Mouse (Mus musculus) lung, embryonic 15.5 days (tissue): ENCODE measurements around the gene Psmd9. TPM values are rescaled to one million over a fixed set of nuclear protein-coding genes. Genes with fewer than 3 reads are reported as not detected.
"Not testable (repeated sequence)": the region's sequence is repeated elsewhere in the genome, so short reads cannot be mapped to it uniquely, and the experiment has no call there.

Experiments
- ATAC-seq: fragments of 200-750 bp; cut with Nextera tagmentation; 2 replicates; pipeline ENCODE4 v1.8.0; 2017; ENCODE audit warnings: moderate number of reproducible peaks, borderline replicate concordance; ENCODE audit not compliant: low FRiP score, low TSS enrichment; ENCODE audit errors: extremely low read depth
- H3K27ac ChIP-seq: fragments of 300-500 bp; sonication (generic); 2 replicates; pipeline ENCODE4 v1.5.1; 2015; ENCODE audit warnings: moderate library complexity, mild to moderate bottlenecking, inconsistent platforms
- H3K27me3 ChIP-seq: fragments of 300-500 bp; sonication (generic); 2 replicates; pipeline ENCODE4 v1.6.1; 2015; ENCODE audit warnings: inconsistent platforms
- H3K36me3 ChIP-seq: fragments of 300-500 bp; sonication (generic); 2 replicates; pipeline ENCODE4 v1.6.1; 2015; ENCODE audit warnings: inconsistent platforms
- H3K4me1 ChIP-seq: fragments of 300-500 bp; sonication (generic); 2 replicates; pipeline ENCODE4 v1.6.1; 2015; ENCODE audit warnings: inconsistent platforms
- H3K4me2 ChIP-seq: fragments of 300-500 bp; sonication (generic); 2 replicates; pipeline ENCODE4 v1.6.1; 2015; ENCODE audit warnings: inconsistent platforms, mild to moderate bottlenecking, moderate library complexity
- H3K4me3 ChIP-seq: fragments of 300-500 bp; sonication (generic); 2 replicates; pipeline ENCODE4 v1.5.1; 2015; ENCODE audit warnings: mild to moderate bottlenecking, inconsistent platforms
- H3K9ac ChIP-seq: fragments of 300-500 bp; sonication (generic); 2 replicates; pipeline ENCODE4 v1.6.1; 2015; ENCODE audit warnings: inconsistent platforms
- H3K9me3 ChIP-seq: fragments of 300-500 bp; sonication (generic); 2 replicates; pipeline ENCODE4 v1.6.1; 2016; ENCODE audit warnings: inconsistent platforms
- WGBS: fragments of 180-500 bp; shearing (Covaris S2); methylation state at CpG from one replicate; pipeline ENCODE4 v1.1.7; 2015; 5-methylcytosine and 5-hydroxymethylcytosine counted together
- polyA plus RNA-seq: library from polyadenylated mRNA; unstranded; fragments of >200 nt; fragmentation: Nextera tagmentation; extraction: Ambion mirVana; gene quantifications from 2 replicates; pipeline ENCODE4 v1.2.1, GENCODE M21; 2015

The Psmd9 gene
- polyA plus RNA-seq, 1 experiment from 2014 or later: 85.3 TPM

DNA sequence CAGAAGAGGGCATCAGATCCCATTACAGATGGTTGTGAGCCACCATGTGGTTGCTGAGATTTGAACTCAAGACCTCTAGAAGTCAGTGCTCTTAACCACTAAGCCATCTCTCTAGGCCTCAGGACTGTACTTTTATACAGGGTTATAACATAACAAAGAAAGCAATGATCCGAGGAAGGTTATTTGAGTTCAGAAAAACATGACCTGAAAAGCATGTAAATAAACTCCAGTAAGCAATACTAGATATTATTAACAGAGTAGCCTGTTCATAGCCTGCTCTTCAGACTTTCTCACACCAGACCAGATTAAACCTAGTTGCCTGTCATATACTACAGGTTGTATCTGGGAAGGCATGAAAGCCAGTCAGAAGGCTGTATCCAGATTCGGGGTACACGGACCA lies 18.1 kb downstream of the Psmd9 start:
- 81% methylated on average over 3 of the region's 3 CpGs for WGBS
- Histone ChIP-seq H3K4me2 (no peak overlapping the region), H3K4me3 (no peak overlapping the region), H3K9me3 (no peaks in the 10 kb centered on the region), H3K9ac (no peak overlapping the region), H3K36me3 (no peaks in the 10 kb centered on the region), H3K27me3 (no peaks in the 10 kb centered on the region), H3K27ac (no peak overlapping the region), H3K4me1 (no peaks in the 10 kb centered on the region)
- no peak for ATAC-seq

DNA sequence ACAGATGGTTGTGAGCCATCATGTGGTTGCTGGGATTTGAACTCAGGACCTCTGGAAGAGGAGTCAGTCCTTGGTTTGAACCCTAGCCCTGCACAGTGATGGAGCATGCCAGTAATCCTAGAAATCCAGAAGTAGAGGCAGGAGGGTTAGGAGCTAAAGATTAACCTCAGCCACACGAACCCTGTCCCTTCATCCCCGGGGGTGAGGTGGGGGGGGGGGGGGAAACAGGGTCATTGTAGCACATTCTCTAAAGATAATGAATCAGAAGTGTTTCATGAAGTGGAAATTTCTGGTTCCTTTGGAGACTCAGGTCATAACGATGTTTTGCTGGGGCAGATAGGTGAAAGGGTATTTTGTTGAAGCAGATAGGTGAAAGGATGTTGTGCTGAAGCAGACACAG lies 21.7 kb downstream of the Psmd9 start:
- ATAC-seq: no peak
- H3K27me3 ChIP-seq: no peaks in the 10 kb centered on the region
- no peaks in the 10 kb centered on the region for H3K36me3 ChIP-seq
- no peak overlapping the region for H3K4me2 ChIP-seq
- no peak overlapping the region for H3K27ac ChIP-seq
- H3K9me3 ChIP-seq: no peaks in the 10 kb centered on the region
- H3K9ac ChIP-seq: no peak overlapping the region
- no peaks in the 10 kb centered on the region for H3K4me1 ChIP-seq
- H3K4me3 ChIP-seq: no peak overlapping the region
- 55% methylated on average over 3 of the region's 3 CpGs for WGBS

DNA sequence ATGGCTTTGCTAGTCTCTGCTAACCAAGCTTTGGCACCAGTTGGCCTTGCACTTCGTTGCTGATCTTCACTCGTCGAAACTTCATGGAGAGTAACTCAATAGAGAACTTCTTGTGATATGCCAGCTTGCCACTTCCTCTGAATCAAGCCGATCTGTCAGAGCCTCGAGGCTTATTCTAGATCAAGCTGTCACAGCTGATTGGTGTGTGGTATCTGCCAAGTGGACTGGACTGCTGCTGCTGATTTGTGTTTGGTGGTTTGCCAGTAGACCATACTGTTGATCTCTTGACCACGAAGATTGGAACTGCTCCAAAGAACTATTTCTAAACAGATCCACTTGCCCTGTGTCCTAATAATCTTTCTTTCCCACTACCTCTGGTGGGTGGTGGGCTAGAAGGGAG lies 22.2 kb downstream of the Psmd9 start:
- no peak for ATAC-seq
- Histone ChIP-seq H3K4me2 (no peak overlapping the region), H3K9me3 (no peaks in the 10 kb centered on the region), H3K27me3 (no peaks in the 10 kb centered on the region), H3K36me3 (no peaks in the 10 kb centered on the region), H3K9ac (no peak overlapping the region), H3K4me3 (no peak overlapping the region), H3K27ac (no peak overlapping the region), H3K4me1 (no peaks in the 10 kb centered on the region)
- 58% methylated on average over 6 of the region's 6 CpGs for WGBS

DNA sequence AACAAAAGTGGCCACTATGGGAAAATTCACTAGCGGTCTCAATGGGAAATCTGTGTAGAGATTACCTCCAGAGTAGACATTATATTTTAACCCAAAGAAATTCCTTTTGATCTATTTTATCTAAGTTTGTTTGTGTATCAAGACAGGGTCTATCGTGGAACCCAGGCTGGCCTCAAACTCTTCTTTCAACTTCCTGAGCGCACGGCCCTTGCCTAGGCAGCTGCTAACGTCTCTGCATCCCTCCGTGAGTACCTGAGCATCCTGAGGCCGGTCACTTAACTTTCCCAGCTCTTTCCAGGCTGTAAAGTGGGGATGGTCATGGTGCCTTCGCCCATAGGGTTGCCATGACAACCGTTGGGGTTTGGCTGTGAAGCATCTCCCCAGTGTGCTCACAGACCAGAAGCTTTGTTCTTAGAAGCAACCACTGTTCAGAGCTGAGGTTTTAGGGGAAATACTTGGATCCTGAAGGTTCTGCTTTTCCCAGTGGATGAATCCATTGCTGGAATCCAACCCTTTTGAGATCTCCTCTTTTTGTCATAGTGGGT lies 23.5 kb downstream of the Psmd9 start:
- no peak for ATAC-seq
- 47% methylated on average over 9 of the region's 9 CpGs for WGBS
- Histone ChIP-seq H3K36me3 (no peaks in the 10 kb centered on the region), H3K4me1 (no peaks in the 10 kb centered on the region), H3K4me3 (no peak overlapping the region), H3K9ac (no peak overlapping the region), H3K9me3 (no peaks in the 10 kb centered on the region), H3K27ac (no peak overlapping the region), H3K4me2 (no peak overlapping the region), H3K27me3 (no peaks in the 10 kb centered on the region)

DNA sequence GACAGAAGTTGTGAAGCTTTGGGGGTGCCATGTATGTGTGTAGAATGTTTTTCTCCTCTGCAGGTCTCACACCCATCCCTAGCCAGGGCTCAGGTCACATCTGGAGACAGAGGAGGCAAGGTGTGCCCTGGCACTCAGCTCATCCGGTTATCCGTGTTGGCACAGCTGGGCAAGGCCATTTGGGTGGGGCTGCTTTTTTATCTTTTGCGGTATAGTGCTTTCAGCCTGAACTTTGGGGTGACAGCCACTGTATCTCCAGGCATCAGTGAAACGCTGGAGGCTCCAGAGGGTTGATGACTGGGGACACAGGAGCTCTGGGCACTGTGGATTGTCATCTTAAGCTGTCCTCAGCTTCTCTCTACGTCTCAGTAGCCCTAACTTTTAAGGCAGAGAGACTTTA lies 24.2 kb downstream of the Psmd9 start:
- Histone ChIP-seq H3K9ac (no peak overlapping the region), H3K27ac (no peak overlapping the region), H3K4me2 (no peak overlapping the region), H3K27me3 (no peaks in the 10 kb centered on the region), H3K9me3 (no peaks in the 10 kb centered on the region), H3K36me3 (no peaks in the 10 kb centered on the region), H3K4me3 (no peak overlapping the region), H3K4me1 (no peaks in the 10 kb centered on the region)
- WGBS: 76% methylated on average over 5 of the region's 5 CpGs
- ATAC-seq: no peak

DNA sequence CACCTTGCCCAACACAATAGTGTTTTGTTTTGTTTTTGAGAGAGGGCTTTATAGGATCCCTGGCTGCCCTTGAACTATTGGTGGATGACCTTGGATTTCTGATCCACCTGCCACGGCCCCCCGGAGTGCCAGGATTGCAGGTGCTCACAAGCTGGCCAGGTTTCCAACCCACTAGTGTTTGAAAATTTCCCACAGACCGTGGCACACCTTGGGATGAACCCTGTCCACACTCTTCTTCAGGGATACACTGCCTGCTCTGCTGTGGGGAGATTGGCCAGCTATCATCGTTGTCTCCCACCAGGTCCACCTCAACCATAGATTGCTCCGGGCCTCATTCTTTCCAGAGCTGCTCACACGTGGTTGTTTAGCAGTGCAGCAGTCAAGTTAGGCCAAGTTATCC lies 25.6 kb downstream of the Psmd9 start:
- Histone ChIP-seq H3K27ac (no peak overlapping the region), H3K4me1 (no peaks in the 10 kb centered on the region)
- 80% methylated on average over 6 of the region's 6 CpGs for WGBS

DNA sequence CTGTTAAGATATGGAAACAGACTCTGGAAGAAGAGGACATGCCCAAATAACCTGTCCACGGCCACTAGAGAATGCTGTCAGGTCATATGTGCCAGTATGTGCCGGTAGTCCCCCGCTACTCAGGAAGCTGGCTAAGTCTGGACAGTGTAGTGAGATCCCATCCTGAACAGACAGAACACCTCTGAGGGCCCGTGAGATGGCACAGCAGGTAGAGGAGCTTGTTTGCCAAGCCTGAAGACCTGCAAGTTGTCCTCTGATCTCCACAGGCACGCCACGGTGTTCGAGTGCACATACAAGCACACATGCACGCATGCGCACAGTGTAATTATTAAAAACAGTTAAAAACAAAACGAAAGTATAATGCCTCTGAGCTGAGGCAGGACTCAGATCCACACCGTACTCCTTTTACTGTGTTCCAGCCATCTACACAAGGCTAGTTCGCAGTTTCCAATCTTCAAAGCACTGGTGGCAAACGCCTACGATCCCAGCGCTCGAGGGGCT lies 26.3 kb downstream of the Psmd9 start:
- WGBS: 83% methylated on average over 16 of the region's 16 CpGs
- H3K27me3 ChIP-seq: no peaks in the 10 kb centered on the region

More for the DNA sequence above, 25.6 kb downstream of the Psmd9 start:
- Histone ChIP-seq H3K9me3 (no peaks in the 10 kb centered on the region), H3K4me3 (no peak overlapping the region), H3K4me2 (no peak overlapping the region), H3K9ac (no peak overlapping the region), H3K36me3 (no peaks in the 10 kb centered on the region), H3K27me3 (no peaks in the 10 kb centered on the region)
- ATAC-seq: no peak

DNA sequence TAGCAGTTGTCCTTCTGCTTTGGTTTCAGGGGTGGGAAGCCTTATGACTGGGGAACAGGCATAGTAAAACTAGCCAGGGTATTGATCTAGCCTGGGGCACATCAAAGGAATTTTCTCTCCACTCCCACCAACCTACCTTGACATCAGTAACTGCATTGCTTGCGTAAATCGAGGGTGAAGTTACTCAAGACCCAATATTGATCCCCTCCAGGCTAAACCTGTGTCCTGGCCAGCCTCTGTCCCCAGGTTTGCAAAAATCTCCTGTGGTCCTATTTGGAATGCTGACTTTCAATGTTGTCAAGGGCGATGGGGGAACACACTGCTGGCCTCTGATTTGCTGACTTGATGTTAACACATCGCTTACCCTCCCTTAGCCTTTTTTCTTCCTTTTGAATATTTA lies 27.5 kb downstream of the Psmd9 start:
- Histone ChIP-seq H3K36me3 (no peaks in the 10 kb centered on the region), H3K27me3 (no peaks in the 10 kb centered on the region), H3K4me1 (no peaks in the 10 kb centered on the region), H3K9ac (no peak overlapping the region), H3K9me3 (no peaks in the 10 kb centered on the region), H3K4me2 (no peak overlapping the region), H3K4me3 (no peak overlapping the region), H3K27ac (no peak overlapping the region)
- ATAC-seq: no peak
- 61% methylated on average over 4 of the region's 4 CpGs for WGBS

More for the DNA sequence above, 26.3 kb downstream of the Psmd9 start:
- H3K27ac ChIP-seq: no peak overlapping the region
- ATAC-seq: no peak
- H3K9me3 ChIP-seq: no peaks in the 10 kb centered on the region
- H3K36me3 ChIP-seq: no peaks in the 10 kb centered on the region
- H3K4me1 ChIP-seq: no peaks in the 10 kb centered on the region
- no peak overlapping the region for H3K9ac ChIP-seq
- no peak overlapping the region for H3K4me3 ChIP-seq
- no peak overlapping the region for H3K4me2 ChIP-seq

DNA sequence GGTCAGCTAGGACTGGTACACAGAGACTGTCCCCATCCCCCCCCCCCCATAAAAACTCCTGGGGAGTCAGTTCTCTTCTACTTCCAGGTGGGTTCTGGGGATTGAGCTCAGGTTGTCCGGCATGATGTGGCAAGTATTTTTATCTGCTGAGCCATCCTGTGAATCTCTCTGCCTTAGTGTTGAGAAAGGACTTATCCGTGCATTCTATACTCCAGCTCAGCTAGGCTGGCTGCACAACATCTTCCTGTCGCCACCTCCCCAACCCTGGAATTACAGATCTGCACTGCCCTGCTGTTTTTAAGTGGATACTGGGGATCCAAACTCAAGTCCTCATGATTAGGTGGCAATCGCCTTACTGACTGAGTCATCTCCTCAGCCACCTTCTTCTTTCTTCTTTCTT lies 29.3 kb downstream of the Psmd9 start:
- ATAC-seq: no peak
- Histone ChIP-seq H3K9me3 (no peaks in the 10 kb centered on the region), H3K4me2 (no peak overlapping the region), H3K4me1 (no peaks in the 10 kb centered on the region), H3K4me3 (no peak overlapping the region), H3K27ac (no peak overlapping the region), H3K27me3 (no peaks in the 10 kb centered on the region), H3K9ac (no peak overlapping the region), H3K36me3 (no peaks in the 10 kb centered on the region)
- WGBS: 79% methylated on average over 4 of the region's 4 CpGs

DNA sequence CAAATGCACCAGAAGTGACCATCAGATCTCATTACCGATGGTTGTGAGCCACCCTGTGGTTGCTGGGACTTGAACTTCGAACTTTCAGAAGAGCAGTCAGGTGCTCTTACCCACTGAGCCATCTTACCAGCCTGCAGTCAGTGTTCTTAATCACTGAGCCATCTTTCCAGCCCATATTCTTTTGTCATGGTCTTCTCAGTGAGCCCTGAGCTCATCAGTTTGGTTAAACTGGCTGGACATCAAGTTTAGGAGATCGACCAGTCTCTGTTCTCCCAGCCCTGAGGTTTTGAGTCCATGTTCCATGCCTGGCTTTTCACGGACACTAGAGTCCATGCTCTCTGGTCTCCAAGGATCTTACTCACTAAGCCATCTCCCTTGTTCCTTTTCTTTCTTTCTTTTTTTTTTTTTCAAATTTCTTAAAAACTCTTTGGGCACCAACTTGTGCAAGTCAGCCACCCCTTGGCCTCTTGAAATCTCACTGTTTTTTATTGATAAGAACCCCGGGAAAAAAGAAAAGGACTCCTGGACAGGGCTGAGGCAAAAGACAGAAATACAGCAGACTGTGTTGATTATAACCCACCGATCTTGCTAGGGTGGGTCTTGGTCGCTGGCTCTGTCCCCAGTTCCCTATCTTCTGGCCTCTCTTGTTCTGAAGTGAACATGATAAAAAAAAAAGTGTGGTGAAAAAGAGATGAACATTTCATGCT lies 31.8 kb downstream of the Psmd9 start:
- H3K27ac ChIP-seq, H3K36me3 ChIP-seq, H3K4me2 ChIP-seq, H3K27me3 ChIP-seq, H3K4me3 ChIP-seq, H3K9me3 ChIP-seq, H3K9ac ChIP-seq, ATAC-seq, H3K4me1 ChIP-seq: not testable (repeated sequence)
- WGBS: 81% methylated on average over 5 of the region's 7 CpGs

DNA sequence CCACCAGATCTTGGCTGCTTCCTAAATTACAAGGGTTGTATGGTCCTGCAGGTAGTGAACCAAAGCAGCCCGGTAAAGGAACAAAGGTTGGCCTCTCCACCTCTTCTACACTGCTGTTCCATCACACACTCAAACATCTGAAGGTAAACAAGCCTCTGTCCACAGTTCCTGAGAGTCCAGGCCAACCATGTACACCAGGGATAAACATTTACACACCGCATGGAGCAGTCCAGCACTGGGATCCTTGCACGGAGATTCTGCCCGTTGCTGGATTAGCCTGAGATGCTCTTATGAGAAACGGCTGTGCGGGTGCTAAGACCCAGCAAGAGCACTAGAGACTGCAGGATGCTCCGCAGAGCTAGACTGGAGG lies 32.3 kb downstream of the Psmd9 start:
- no peak overlapping the region for H3K4me3 ChIP-seq
- 66% methylated on average over 7 of the region's 7 CpGs for WGBS
- H3K4me2 ChIP-seq: no peak overlapping the region
- H3K9ac ChIP-seq: no peak overlapping the region
- H3K36me3 ChIP-seq: no peaks in the 10 kb centered on the region
- H3K4me1 ChIP-seq: no peaks in the 10 kb centered on the region
- no peak overlapping the region for H3K27ac ChIP-seq
- H3K9me3 ChIP-seq: no peaks in the 10 kb centered on the region
- no peak for ATAC-seq
- no peaks in the 10 kb centered on the region for H3K27me3 ChIP-seq

DNA sequence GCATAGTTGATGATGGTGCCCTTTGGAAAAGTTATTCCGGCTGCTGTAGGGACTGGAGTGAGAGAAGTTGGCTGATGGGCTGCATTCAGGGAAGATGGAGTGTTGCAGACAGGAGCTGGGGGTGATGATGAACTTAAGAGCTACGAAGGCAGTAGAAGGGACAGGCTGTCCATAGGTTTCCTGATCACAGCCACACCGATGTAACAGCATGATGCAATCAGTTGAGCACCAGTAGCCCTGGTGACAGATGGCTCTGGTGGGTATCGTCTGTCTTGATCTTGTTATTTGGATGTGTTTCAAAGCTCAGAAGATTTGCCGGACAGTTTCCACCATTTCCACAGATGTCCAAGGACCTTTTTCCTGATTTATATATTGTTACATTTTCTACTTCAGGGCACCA lies 32.8 kb downstream of the Psmd9 start:
- Histone ChIP-seq H3K27ac (no peak overlapping the region), H3K4me2 (no peak overlapping the region), H3K4me1 (no peaks in the 10 kb centered on the region), H3K9ac (no peak overlapping the region), H3K27me3 (no peaks in the 10 kb centered on the region), H3K36me3 (no peaks in the 10 kb centered on the region), H3K4me3 (no peak overlapping the region), H3K9me3 (no peaks in the 10 kb centered on the region)
- WGBS: 62% methylated on average over 5 of the region's 5 CpGs
- no peak for ATAC-seq

DNA sequence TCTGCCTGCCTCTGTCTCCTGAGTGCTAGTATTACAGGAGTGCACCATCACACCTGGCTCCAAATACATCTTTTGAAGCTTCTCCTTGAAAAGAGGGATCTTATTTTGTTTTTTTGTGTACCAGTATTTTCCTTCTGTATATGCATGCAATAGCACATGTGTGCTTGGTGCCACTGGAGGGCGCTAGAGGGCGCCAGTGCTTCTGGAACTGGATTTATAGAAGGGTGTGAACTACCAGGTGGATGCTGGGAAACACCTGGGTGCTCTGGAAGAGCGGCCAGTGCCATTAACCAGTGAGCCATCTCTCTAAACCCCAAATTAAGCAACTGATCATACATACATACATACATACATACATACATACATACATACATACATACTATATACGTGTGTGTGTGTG lies 33.6 kb downstream of the Psmd9 start:
- not testable (repeated sequence) for H3K4me2 ChIP-seq, H3K4me3 ChIP-seq, ATAC-seq, H3K9me3 ChIP-seq, H3K36me3 ChIP-seq, H3K9ac ChIP-seq, H3K4me1 ChIP-seq, H3K27me3 ChIP-seq, H3K27ac ChIP-seq
- WGBS: 46% methylated on average over 4 of the region's 4 CpGs
